Mouse (Mus musculus) spleen, postnatal 14 days (tissue): ENCODE data around the gene Mef2d.

Source experiments
- DNase-seq, 2 experiments: peaks; one replicate each; pipeline ENCODE4 v3.0.0; 2021 to 2022; ENCODE audit warnings: low spot score in 2 of 2

Mef2d gene

GRCm38 (mm10) chr3:88207451-88208100 is 65.4 kb downstream of the Mef2d start:
- no peak for DNase-seq

GRCm38 (mm10) chr3:88208226-88208720 is 66.1 kb downstream of the Mef2d start:
- no peak for DNase-seq

- no peak for DNase-seq
Observed at GRCm38 (mm10) chr3:88209306-88209705, 67.1 kb downstream of the Mef2d start.

- no peak for DNase-seq
Observed at GRCm38 (mm10) chr3:88210121-88210520, 67.9 kb downstream of the Mef2d start.

- no peak for DNase-seq
Observed at GRCm38 (mm10) chr3:88210918-88211317, 68.7 kb downstream of the Mef2d start.

- no peak for DNase-seq
Observed at GRCm38 (mm10) chr3:88212356-88212755, 70.2 kb downstream of the Mef2d start.

- no peak for DNase-seq
Observed at GRCm38 (mm10) chr3:88213019-88213418, 70.8 kb downstream of the Mef2d start.

GRCm38 (mm10) chr3:88214197-88214938 is 72.2 kb downstream of the Mef2d start:
- no peak for DNase-seq

GRCm38 (mm10) chr3:88214971-88215552 is 72.9 kb downstream of the Mef2d start:
- no peak for DNase-seq

GRCm38 (mm10) chr3:88215553-88216004 is 73.4 kb downstream of the Mef2d start:
- DNase-seq: no peak

- DNase-seq: no peak
Observed at GRCm38 (mm10) chr3:88216116-88216515, 73.9 kb downstream of the Mef2d start.

GRCm38 (mm10) chr3:88216534-88217326 is 74.6 kb downstream of the Mef2d start:
- no peak for DNase-seq

GRCm38 (mm10) chr3:88217679-88218078 is 75.5 kb downstream of the Mef2d start:
- no peak for DNase-seq

- DNase-seq: no peak
Observed at GRCm38 (mm10) chr3:88219940-88220339, 77.8 kb downstream of the Mef2d start.

- peak; percentile 24 to 45 for DNase-seq
Observed at GRCm38 (mm10) chr3:88220842-88221241, 78.7 kb downstream of the Mef2d start.
